Mouse (Mus musculus): ENCODE data around the gene Gucy2f. TPM values are rescaled to one million over a fixed set of nuclear protein-coding genes. Genes with fewer than 3 reads are reported as not detected.
A peak's percentile ranks its signal among the peaks of the same experiment; 100 is the strongest.
"Not testable (repeated sequence)": the region's sequence is repeated elsewhere in the genome, so short reads cannot be mapped to it uniquely, and the experiment has no call there.

The Gucy2f gene
- 0.07 and 0.17 TPM in 2 replicates for polyA plus RNA-seq (2014; fragmentation: Nextera tagmentation; extraction: Ambion mirVana)

DNA sequence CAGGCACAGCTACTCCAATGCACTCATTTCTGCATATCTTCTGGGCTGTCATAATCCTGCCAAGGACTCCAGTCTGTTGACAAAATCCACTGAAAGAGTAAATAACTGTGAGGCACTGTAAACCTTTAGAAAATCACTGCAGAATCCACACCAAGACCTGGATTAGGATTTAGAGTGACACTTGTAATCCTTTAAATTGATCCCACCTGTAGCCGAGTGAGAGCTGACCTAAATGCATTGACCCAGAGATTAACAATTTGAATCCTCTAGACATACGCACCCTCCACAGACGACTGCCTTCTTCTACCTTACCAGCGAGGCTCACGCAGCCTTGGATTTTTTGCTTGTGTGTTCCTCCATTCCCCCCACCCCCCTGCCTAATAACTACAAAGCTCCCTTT lies at the start of gene Gucy2f:
TSS of gene Gucy2f (minus strand) at position 101 of the 400 bp plus-strand sequence.
- no peak for ATAC-seq (ENCODE audit: low read depth)
- WGBS: 35% methylated on average over 5 of the region's 5 CpGs

GRCm38 (mm10) chrX:142245682-142246327 lies 49.1 kb upstream of the Gucy2f start:
- no peaks in the 10 kb centered on the region for H3K9me3 ChIP-seq (ENCODE audit: control insufficient read depth, low read length)
- no peaks in the 10 kb centered on the region for H3K4me1 ChIP-seq (ENCODE audit: control insufficient read depth, insufficient read depth, low read length)
- H3K27ac ChIP-seq (replicated peaks; ENCODE audit: low read depth, low read length): no peak overlapping the region
- WGBS: 69% methylated on average over 5 of the region's 5 CpGs
- DNase-seq (ENCODE audit: low spot score) (no peak), ATAC-seq (ENCODE audit: low read depth) (no peak)
- peaks cover 5% of the 10 kb centered on the region; the same call in 1 of the 2 replicates for H3K27me3 ChIP-seq (replicated peaks; ENCODE audit: control insufficient read depth, insufficient read depth, low read length)
- H3K36me3 ChIP-seq (ENCODE audit: control insufficient read depth, insufficient read depth, low read length): no peaks in the 10 kb centered on the region
- H3K9ac ChIP-seq (ENCODE audit: low read depth, low read length): no peak overlapping the region
- H3K4me2 ChIP-seq (ENCODE audit: low read depth, low read length): no peak overlapping the region
- H3K4me3 ChIP-seq (ENCODE audit: low read depth, low read length): no peak overlapping the region

More for the DNA sequence above, at the start of gene Gucy2f:
- Histone ChIP-seq H3K9ac (ENCODE audit: low read depth, low read length) (no peak within 1 kb of the TSS), H3K4me3 (ENCODE audit: low read depth, low read length) (no peak within 1 kb of the TSS), H3K36me3 (ENCODE audit: control insufficient read depth, insufficient read depth, low read length) (no peaks in the 10 kb centered on the region), H3K9me3 (ENCODE audit: control insufficient read depth, low read length) (no peaks in the 10 kb centered on the region), H3K27ac (replicated peaks; ENCODE audit: low read depth, low read length) (no peak within 1 kb of the TSS), H3K4me2 (ENCODE audit: low read depth, low read length) (no peak within 1 kb of the TSS), H3K27me3 (replicated peaks; ENCODE audit: control insufficient read depth, insufficient read depth, low read length) (peaks cover 5% of the 10 kb centered on the region), H3K4me1 (ENCODE audit: control insufficient read depth, insufficient read depth, low read length) (no peaks in the 10 kb centered on the region)
- no peak for DNase-seq (ENCODE audit: low spot score)

- ATAC-seq (ENCODE audit: low read depth) (no peak), DNase-seq (ENCODE audit: low spot score) (peak; percentile 5)
- Histone ChIP-seq H3K27me3 (replicated peaks; ENCODE audit: control insufficient read depth, insufficient read depth, low read length) (peaks cover 2% of the 10 kb centered on the region; the same call in 1 of the 2 replicates), H3K4me1 (ENCODE audit: control insufficient read depth, insufficient read depth, low read length) (no peaks in the 10 kb centered on the region), H3K4me2 (ENCODE audit: low read depth, low read length) (no peak overlapping the region), H3K9ac (ENCODE audit: low read depth, low read length) (no peak overlapping the region), H3K9me3 (ENCODE audit: control insufficient read depth, low read length) (no peaks in the 10 kb centered on the region), H3K27ac (replicated peaks; ENCODE audit: low read depth, low read length) (no peak overlapping the region), H3K36me3 (ENCODE audit: control insufficient read depth, insufficient read depth, low read length) (no peaks in the 10 kb centered on the region), H3K4me3 (ENCODE audit: low read depth, low read length) (no peak overlapping the region)
- WGBS: 49% methylated on average over 2 of the region's 2 CpGs
These were observed 40.4 kb upstream of the Gucy2f start for GRCm38 (mm10) chrX:142237101-142237500.

GRCm38 (mm10) chrX:142236146-142236545 lies 39.4 kb upstream of the Gucy2f start:
- not testable (repeated sequence) for ATAC-seq (ENCODE audit: low read depth); H3K4me1 ChIP-seq (ENCODE audit: control insufficient read depth, insufficient read depth, low read length); H3K27ac ChIP-seq (replicated peaks; ENCODE audit: low read depth, low read length); H3K27me3 ChIP-seq (replicated peaks; ENCODE audit: control insufficient read depth, insufficient read depth, low read length); H3K36me3 ChIP-seq (ENCODE audit: control insufficient read depth, insufficient read depth, low read length); H3K9ac ChIP-seq (ENCODE audit: low read depth, low read length); H3K9me3 ChIP-seq (ENCODE audit: control insufficient read depth, low read length); DNase-seq (ENCODE audit: low spot score); H3K4me3 ChIP-seq (ENCODE audit: low read depth, low read length); H3K4me2 ChIP-seq (ENCODE audit: low read depth, low read length)
- no CpG with 5 or more reads among the region's 1 CpGs for WGBS

- no peaks in the 10 kb centered on the region for H3K4me1 ChIP-seq (ENCODE audit: control insufficient read depth, insufficient read depth, low read length)
- H3K27ac ChIP-seq (replicated peaks; ENCODE audit: low read depth, low read length): no peak overlapping the region
- no peak for ATAC-seq (ENCODE audit: low read depth)
- H3K9me3 ChIP-seq (ENCODE audit: control insufficient read depth, low read length): no peaks in the 10 kb centered on the region
- WGBS: 36% methylated on average over 7 of the region's 7 CpGs
- H3K4me2 ChIP-seq (ENCODE audit: low read depth, low read length): peak overlapping the region; percentile 48
- no peak overlapping the region for H3K9ac ChIP-seq (ENCODE audit: low read depth, low read length)
- no peaks in the 10 kb centered on the region for H3K36me3 ChIP-seq (ENCODE audit: control insufficient read depth, insufficient read depth, low read length)
- DNase-seq (ENCODE audit: low spot score): no peak
- no peaks in the 10 kb centered on the region for H3K27me3 ChIP-seq (replicated peaks; ENCODE audit: control insufficient read depth, insufficient read depth, low read length)
- H3K4me3 ChIP-seq (ENCODE audit: low read depth, low read length): peak overlapping the region; percentile 53
These were observed 32.0 kb upstream of the Gucy2f start for GRCm38 (mm10) chrX:142228769-142229158.

DNA sequence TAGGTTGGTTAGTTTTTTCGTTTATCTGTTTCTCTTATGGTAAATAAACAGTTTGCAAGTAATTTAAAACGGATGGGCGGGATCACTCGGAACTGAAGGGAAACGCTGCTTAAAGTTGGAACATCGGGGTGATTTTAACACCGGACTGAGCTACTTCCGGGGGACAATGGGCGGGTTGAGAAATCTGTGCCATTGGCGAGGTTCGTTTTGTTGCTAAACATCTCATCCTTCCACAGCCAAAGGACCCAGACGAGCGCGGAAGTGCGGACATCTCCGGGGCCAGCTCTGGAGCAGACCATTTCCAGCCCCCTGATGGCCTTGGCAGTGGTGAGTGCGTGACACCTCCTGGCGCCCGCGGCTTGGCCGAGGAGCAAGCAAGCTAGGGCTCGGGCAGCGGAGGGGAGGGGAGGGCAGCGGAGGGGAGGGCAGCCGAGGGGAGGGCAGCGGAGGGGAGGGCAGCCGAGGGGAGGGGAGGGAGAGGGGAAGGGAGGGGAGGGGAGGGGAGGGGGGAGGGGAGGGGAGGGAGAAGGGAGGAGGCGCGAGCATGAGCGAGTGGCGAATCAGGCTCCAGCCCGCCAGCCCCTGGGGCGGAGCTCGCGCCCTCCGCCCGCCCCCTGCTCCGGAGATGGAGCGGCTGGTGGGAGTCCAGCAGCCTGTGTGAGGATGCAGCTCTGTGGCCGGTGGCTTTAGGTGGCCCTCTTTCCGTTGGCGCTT lies 31.5 kb upstream of the Gucy2f start:
- WGBS: 25% methylated on average over 36 of the region's 42 CpGs
- peak overlapping the region; percentile 53 for H3K4me3 ChIP-seq (ENCODE audit: low read depth, low read length)
- H3K36me3 ChIP-seq (ENCODE audit: control insufficient read depth, insufficient read depth, low read length): no peaks in the 10 kb centered on the region
- no peaks in the 10 kb centered on the region for H3K4me1 ChIP-seq (ENCODE audit: control insufficient read depth, insufficient read depth, low read length)
- peak; percentile 96 for ATAC-seq (ENCODE audit: low read depth)
- peak overlapping the region; percentile 66 for H3K9ac ChIP-seq (ENCODE audit: low read depth, low read length)
- H3K27ac ChIP-seq (replicated peaks; ENCODE audit: low read depth, low read length): peak overlapping the region; percentile 89
- H3K27me3 ChIP-seq (replicated peaks; ENCODE audit: control insufficient read depth, insufficient read depth, low read length): no peaks in the 10 kb centered on the region
- peak overlapping the region; percentile 48 for H3K4me2 ChIP-seq (ENCODE audit: low read depth, low read length)
- H3K9me3 ChIP-seq (ENCODE audit: control insufficient read depth, low read length): no peaks in the 10 kb centered on the region
- peak; percentile 84 for DNase-seq (ENCODE audit: low spot score)

GRCm38 (mm10) chrX:142227398-142228054 lies 30.8 kb upstream of the Gucy2f start:
- peak overlapping the region; percentile 53 for H3K4me3 ChIP-seq (ENCODE audit: low read depth, low read length)
- DNase-seq (ENCODE audit: low spot score): peak; percentile 82
- peak; percentile 69 for ATAC-seq (ENCODE audit: low read depth)
- no peaks in the 10 kb centered on the region for H3K9me3 ChIP-seq (ENCODE audit: control insufficient read depth, low read length)
- H3K4me2 ChIP-seq (ENCODE audit: low read depth, low read length): peak overlapping the region; percentile 48
- no peaks in the 10 kb centered on the region for H3K36me3 ChIP-seq (ENCODE audit: control insufficient read depth, insufficient read depth, low read length)
- 20% methylated on average over 15 of the region's 15 CpGs for WGBS
- H3K9ac ChIP-seq (ENCODE audit: low read depth, low read length): no peak overlapping the region; the same call in 1 of the 2 replicates
- H3K4me1 ChIP-seq (ENCODE audit: control insufficient read depth, insufficient read depth, low read length): no peaks in the 10 kb centered on the region
- H3K27ac ChIP-seq (replicated peaks; ENCODE audit: low read depth, low read length): peak overlapping the region; percentile 89; the same call in 1 of the 2 replicates
- H3K27me3 ChIP-seq (replicated peaks; ENCODE audit: control insufficient read depth, insufficient read depth, low read length): no peaks in the 10 kb centered on the region

GRCm38 (mm10) chrX:142226542-142226941 lies 29.8 kb upstream of the Gucy2f start, which contains the start of gene Nxt2:
Nxt2 (plus strand) TSS chrX:142226770.
- ATAC-seq (ENCODE audit: low read depth): no peak

More at GRCm38 (mm10) chrX:142226542-142226941, 29.8 kb upstream of the Gucy2f start, which contains the start of gene Nxt2:
- H3K9ac ChIP-seq (ENCODE audit: low read depth, low read length): no peak within 1 kb of the TSS
- 0 out of 2 replicates have a peak within 1 kb of the TSS, but pooled peaks have one; percentile 89 for H3K27ac ChIP-seq (replicated peaks; ENCODE audit: low read depth, low read length)
- peak within 1 kb of the TSS; percentile 48 for H3K4me2 ChIP-seq (ENCODE audit: low read depth, low read length)
- DNase-seq (ENCODE audit: low spot score): no peak
- 88% methylated on average over 14 of the region's 14 CpGs for WGBS
- H3K4me1 ChIP-seq (ENCODE audit: control insufficient read depth, insufficient read depth, low read length): no peaks in the 10 kb centered on the region
- peak within 1 kb of the TSS; percentile 53 for H3K4me3 ChIP-seq (ENCODE audit: low read depth, low read length)
- H3K9me3 ChIP-seq (ENCODE audit: control insufficient read depth, low read length): no peaks in the 10 kb centered on the region
- H3K36me3 ChIP-seq (ENCODE audit: control insufficient read depth, insufficient read depth, low read length): no peaks in the 10 kb centered on the region
- no peaks in the 10 kb centered on the region for H3K27me3 ChIP-seq (replicated peaks; ENCODE audit: control insufficient read depth, insufficient read depth, low read length)
